Mouse (Mus musculus) hindbrain, embryonic 10.5 days (tissue): ENCODE results near the gene Nos3. TPM values are rescaled to one million over a fixed set of nuclear protein-coding genes. Genes with fewer than 3 reads are reported as not detected.
A peak's percentile ranks its signal among the peaks of the same experiment; 100 is the strongest.

Experiments used
- DNase-seq: peaks from one replicate; pipeline ENCODE4 v3.0.0-alpha.2; 2017; ENCODE audit warnings: low spot score
- H3K27ac ChIP-seq: fragments of 300-500 bp; sonication (generic); 2 replicates; pipeline ENCODE4 v1.5.1; 2016; ENCODE audit warnings: mild to moderate bottlenecking, moderate library complexity
- H3K27me3 ChIP-seq: fragments of 300-500 bp; sonication (generic); 2 replicates; pipeline ENCODE4 v1.6.1; 2016; ENCODE audit warnings: mild to moderate bottlenecking; ENCODE audit not compliant: poor library complexity, insufficient read depth, severe bottlenecking
- H3K36me3 ChIP-seq: fragments of 300-500 bp; sonication (generic); 2 replicates; pipeline ENCODE4 v1.6.1; 2016; ENCODE audit warnings: mild to moderate bottlenecking, moderate library complexity
- H3K4me1 ChIP-seq: fragments of 300-500 bp; sonication (generic); replicated peaks from 2 replicates; pipeline ENCODE4 v1.6.1; 2016; ENCODE audit warnings: mild to moderate bottlenecking
- H3K4me3 ChIP-seq: fragments of 300-500 bp; sonication (generic); 2 replicates; pipeline ENCODE4 v1.5.1; 2016; ENCODE audit warnings: mild to moderate bottlenecking, moderate library complexity
- H3K9me3 ChIP-seq: fragments of 300-500 bp; sonication (generic); 2 replicates; pipeline ENCODE4 v1.6.1; 2016; ENCODE audit warnings: mild to moderate bottlenecking, moderate library complexity
- WGBS: fragments of 180-500 bp; shearing (Covaris S2); methylation state at CpG from one replicate; pipeline ENCODE4 v1.1.7; 2016; 5-methylcytosine and 5-hydroxymethylcytosine counted together
- polyA plus RNA-seq: library from polyadenylated mRNA; unstranded; fragments of >200 nt; fragmentation: Nextera tagmentation; extraction: Ambion mirVana; gene quantifications from 2 replicates; pipeline ENCODE4 v1.2.1, GENCODE M21; 2016

Nos3 gene
- polyA plus RNA-seq, 1 experiment from 2014 or later: 9.7 TPM

GRCm38 (mm10) chr5:24428596-24428995, 64.0 kb downstream of the Nos3 start:
- H3K4me3 ChIP-seq: peak overlapping the region; percentile 79

GRCm38 (mm10) chr5:24433993-24434392, 69.4 kb downstream of the Nos3 start:
- H3K4me3 ChIP-seq: no peak overlapping the region
- H3K36me3 ChIP-seq: peaks cover 93% of the 10 kb centered on the region
- 91% methylated on average over 8 of the region's 8 CpGs for WGBS
- H3K4me1 ChIP-seq: peaks cover under 1% of the 10 kb centered on the region; the same call in 1 of the 2 replicates
- H3K27ac ChIP-seq: no peak overlapping the region
- no peaks in the 10 kb centered on the region for H3K27me3 ChIP-seq
- no peak for DNase-seq
- no peaks in the 10 kb centered on the region for H3K9me3 ChIP-seq

More at GRCm38 (mm10) chr5:24428596-24428995, 64.0 kb downstream of the Nos3 start:
- DNase-seq: no peak
- 12% methylated on average over 9 of the region's 9 CpGs for WGBS
- H3K27me3 ChIP-seq: peaks cover 23% of the 10 kb centered on the region
- no peaks in the 10 kb centered on the region for H3K9me3 ChIP-seq
- H3K36me3 ChIP-seq: peaks cover 45% of the 10 kb centered on the region
- H3K4me1 ChIP-seq: peaks cover 52% of the 10 kb centered on the region
- peak overlapping the region; percentile 66 for H3K27ac ChIP-seq

Other genes with a start within 250 kb of the Nos3 start
- gene Nupl2, start 199.8 kb upstream of the Nos3 start, polyA plus RNA-seq: 18.4 and 21.0 TPM in 2 replicates
- gene Kcnh2, start 13.2 kb upstream of the Nos3 start, polyA plus RNA-seq: 32.4 and 33.9 TPM in 2 replicates
- 0.21 and 0.75 TPM in 2 replicates for gene Atg9b, start 27.3 kb downstream of the Nos3 start, polyA plus RNA-seq
- gene Abcb8, start 28.9 kb downstream of the Nos3 start, polyA plus RNA-seq: 54.5 and 55.3 TPM in 2 replicates
- gene Asic3, start 48.6 kb downstream of the Nos3 start, polyA plus RNA-seq: 0.20 and 0.54 TPM in 2 replicates
- gene Cdk5, start 58.7 kb downstream of the Nos3 start, polyA plus RNA-seq: 46.4 and 61.4 TPM in 2 replicates
- gene Slc4a2, start 59.0 kb downstream of the Nos3 start, polyA plus RNA-seq: 33.5 and 39.7 TPM in 2 replicates
- 114 and 127 TPM in 2 replicates for gene Fastk, start 80.5 kb downstream of the Nos3 start, polyA plus RNA-seq
- 32.7 and 38.4 TPM in 2 replicates for gene Tmub1, start 83.0 kb downstream of the Nos3 start, polyA plus RNA-seq
- 31.9 and 36.5 TPM in 2 replicates for gene Agap3, start 87.4 kb downstream of the Nos3 start, polyA plus RNA-seq
- 1.3 and 1.5 TPM in 2 replicates for gene Gbx1, start 162.4 kb downstream of the Nos3 start, polyA plus RNA-seq
- gene Asb10, start 176.2 kb downstream of the Nos3 start, polyA plus RNA-seq: 0.17 TPM in 1 of 2 replicates, not detected in the other
- 0.07 and 0.10 TPM in 2 replicates for gene 4931409K22Rik, start 192.0 kb downstream of the Nos3 start, polyA plus RNA-seq
- 125 and 159 TPM in 2 replicates for gene Abcf2, start 212.7 kb downstream of the Nos3 start, polyA plus RNA-seq
- gene Chpf2, start 221.9 kb downstream of the Nos3 start, polyA plus RNA-seq: 16.5 and 19.3 TPM in 2 replicates